Mouse (Mus musculus): Measurements from ENCODE around the gene Msh5. TPM values are rescaled to one million over a fixed set of nuclear protein-coding genes. Genes with fewer than 3 reads are reported as not detected.

The Msh5 gene
- polyA plus RNA-seq (2017; shearing (Covaris generic)), result 1.5 TPM

GRCm38 (mm10) chr17:35046681-35047455 lies at the start of gene Msh5:
Gene Msh5, minus strand, starts transcription at chr17:35046745.

GRCm38 (mm10) chr17:35088825-35089644 lies 42.5 kb upstream of the Msh5 start, which contains the start of gene Abhd16a:
Gene Abhd16a, plus strand, starts transcription at chr17:35089263.

GRCm38 (mm10) chr17:35085208-35085865 lies 38.8 kb upstream of the Msh5 start, which contains the start of gene Ly6g6f:
Gene Ly6g6f, minus strand, starts transcription at chr17:35085610.

GRCm38 (mm10) chr17:35077786-35078233 lies 31.3 kb upstream of the Msh5 start, which contains the start of gene Ly6g6d:
Gene Ly6g6d, minus strand, starts transcription at chr17:35078065.

GRCm38 (mm10) chr17:35076507-35077176 lies 30.1 kb upstream of the Msh5 start, which contains the start of gene Ly6g6e:
Gene Ly6g6e, plus strand, starts transcription at chr17:35076902.

GRCm38 (mm10) chr17:35066084-35066483 lies 19.5 kb upstream of the Msh5 start, which contains the start of gene Mpig6b:
Gene Mpig6b, minus strand, starts transcription at chr17:35066184.

GRCm38 (mm10) chr17:35064951-35065947 lies 18.7 kb upstream of the Msh5 start, which contains the start of gene Ly6g6c:
Gene Ly6g6c, plus strand, starts transcription at chr17:35065388.

GRCm38 (mm10) chr17:35058911-35059892 lies 12.7 kb upstream of the Msh5 start, which contains the start of gene Ddah2:
Gene Ddah2, plus strand, starts transcription at chr17:35059035.

GRCm38 (mm10) chr17:35049561-35050016 lies 3.0 kb upstream of the Msh5 start, which contains the start of gene Clic1:
Gene Clic1, plus strand, starts transcription at chr17:35049966.

GRCm38 (mm10) chr17:35027277-35028068 lies 19.1 kb downstream of the Msh5 start, which contains the start of gene Sapcd1:
Gene Sapcd1, minus strand, starts transcription at chr17:35028016.

GRCm38 (mm10) chr17:35016376-35016775 lies 30.2 kb downstream of the Msh5 start, which contains the start of gene Vwa7:
Gene Vwa7, plus strand, starts transcription at chr17:35016579.

GRCm38 (mm10) chr17:35000717-35001451 lies 45.7 kb downstream of the Msh5 start, which contains the start of gene Vars:
Gene Vars, plus strand, starts transcription at chr17:35000987.

GRCm38 (mm10) chr17:34981690-34982180 lies 64.8 kb downstream of the Msh5 start, which contains the start of gene Lsm2:
Gene Lsm2, plus strand, starts transcription at chr17:34981862.

